Mouse (Mus musculus) ES-E14 (cell line): ENCODE measurements at regions not wholly inside any gene's neighbourhood (a gene's known extent, or its start where the extent isn't known, plus 50 kb on each side); places are given as distances from the start of the nearest gene placed in this dataset.

Experiments
- CHD2 ChIP-seq: IDR thresholded peaks from 2 replicates; pipeline ENCODE4 v1.6.1; 2014; ENCODE audit warnings: mild to moderate bottlenecking, low read depth, low read length, inconsistent platforms
- HCFC1 ChIP-seq: IDR thresholded peaks from 2 replicates; pipeline ENCODE4 v1.6.1; 2012; ENCODE audit warnings: low read length, inconsistent platforms, borderline replicate concordance; ENCODE audit not compliant: insufficient read depth
- MAFK ChIP-seq: IDR thresholded peaks from 2 replicates; pipeline ENCODE4 v1.6.1; 2014; ENCODE audit warnings: mild to moderate bottlenecking, low read depth, low read length, inconsistent platforms; ENCODE audit not compliant: insufficient read depth
- ZNF384 ChIP-seq: IDR thresholded peaks from 2 replicates; pipeline ENCODE4 v1.6.1; 2012; ENCODE audit warnings: low read depth, low read length, inconsistent platforms

- TF ChIP-seq HCFC1 (no peak), CHD2 (no peak), ZNF384 (no peak), MAFK (no peak)
Measured at GRCm38 (mm10) chr6:44210901-44211300, 544.8 kb upstream of the Tpk1 start.
